In genomic region chr7:143510593-143511334, GRCm38 (mm10) we compare ENCODE assay signal across 28 mouse cellular contexts. TPM values are rescaled to one million over a fixed set of nuclear protein-coding genes. Genes with fewer than 3 reads are reported as not detected.
DNase-seq lines count a peak whose midpoint lies in the region; ATAC-seq and TF ChIP-seq lines count a peak whose summit lies in the region.
"Had no signal": no experiment of that assay in that cellular context is flagged by ENCODE, and none has a peak within 500 bp of the region (broad histone marks: within the 10 kb centered on the region; RNA-seq: fewer than 3 reads in every experiment).

No protein-coding gene starts in this region.

- H3K27me3 ChIP-seq in kidney, embryonic 14.5 days (ENCODE audit: control insufficient read depth, insufficient read depth, low read length): no peaks in the 10 kb centered on the region
- H3K27me3 ChIP-seq in CH12.LX (replicated peaks): peaks cover 2% of the 10 kb centered on the region
- H3K27me3 ChIP-seq: Patski had no signal

- H3K9me3 ChIP-seq in kidney, embryonic 14.5 days (ENCODE audit: control insufficient read depth, low read length): no peaks in the 10 kb centered on the region
- H3K9me3 ChIP-seq in CH12.LX (replicated peaks; ENCODE audit: low read length): no peaks in the 10 kb centered on the region
- H3K9me3 ChIP-seq: embryonic facial prominence, embryonic 13.5 days; forebrain, embryonic 10.5 days; heart, embryonic 10.5 days; hindbrain, embryonic 10.5 days; limb, embryonic 13.5 days; midbrain, embryonic 10.5 days; neural tube, embryonic 13.5 days had no signal

- TF ChIP-seq EP300 in CH12.LX (IDR thresholded peaks at IDR 0.05; ENCODE audit: low read length): no peak

- H3K4me1 ChIP-seq in kidney, embryonic 14.5 days (ENCODE audit: control insufficient read depth, insufficient read depth, low read length): no peaks in the 10 kb centered on the region
- H3K4me1 ChIP-seq in CH12.LX (ENCODE audit: control insufficient read depth in 1 of 2, insufficient read depth in 2 of 2): no peaks in the 10 kb centered on the region
- H3K4me1 ChIP-seq: embryonic facial prominence, embryonic 13.5 days; forebrain, embryonic 10.5 days; hindbrain, embryonic 10.5 days; limb, embryonic 13.5 days; midbrain, embryonic 10.5 days; neural tube, embryonic 13.5 days had no signal

- H3K4me3 ChIP-seq in kidney, embryonic 14.5 days (ENCODE audit: low read length): no peak overlapping the region
- H3K4me3 ChIP-seq in CH12.LX (replicated peaks in 1 of 3; ENCODE audit: low read depth in 2 of 3, low read length in 2 of 3, poor library complexity in 1 of 3): no peak overlapping the region
- H3K4me3 ChIP-seq: embryonic facial prominence, embryonic 13.5 days; forebrain, embryonic 10.5 days; heart, embryonic 10.5 days; hindbrain, embryonic 10.5 days; limb, embryonic 13.5 days; midbrain, embryonic 10.5 days; neural tube, embryonic 13.5 days had no signal

- peak; percentile 54 to 67 for DNase-seq in kidney, adult 8-10 months
- no peak for DNase-seq in CH12.LX (ENCODE audit: extremely low read depth)
- no peak for DNase-seq in thymus, postnatal 4 days
- DNase-seq in neural tube, embryonic 10.5 days (ENCODE audit: extremely low spot score, low spot score): no peak
- DNase-seq: adrenal gland, adult 8-10 months; cerebellum, adult 9-11 months; forebrain, postnatal 0 days; layer of hippocampus, postnatal 36 days; lung, adult 18-20 months; lung, postnatal 14 days; right cerebral cortex, postnatal 14 days; spleen, adult 18-20 months; thymus, postnatal 36 days had no signal

- no peaks in the 10 kb centered on the region for H3K79me2 ChIP-seq in CH12.LX (replicated peaks; ENCODE audit: control insufficient read depth, extremely low read depth, insufficient read depth, poor library complexity, severe bottlenecking)

- ATAC-seq in kidney, embryonic 14.5 days (ENCODE audit: low FRiP score, low TSS enrichment): no peak
- peak; percentile 31 for ATAC-seq in common myeloid progenitor, adult 5-6 weeks (replicated peaks; ENCODE audit: low read depth, poor library complexity, severe bottlenecking)
- peak; percentile 16; the same call in 1 of the 2 replicates for ATAC-seq in megakaryocyte, adult 5-6 weeks (ENCODE audit: poor library complexity, severe bottlenecking)
- ATAC-seq: forebrain, postnatal 0 days; Patski had no signal

- dilution Hi-C loops in CH12.LX (cut with MboI; ENCODE audit: extremely low pct_ligation_motif_present, extremely low pct_unique_long_range_greater_than_20kb, low sequenced_read_pairs): no loop called here

- in situ Hi-C loops in CH12.LX (cut with MboI; ENCODE audit: low pct_ligation_motif_present, low pct_unique_long_range_greater_than_20kb, low sequenced_read_pairs): no loop called here

- peak; percentile 1 for TF ChIP-seq RAD21 in CH12.LX (IDR thresholded peaks at IDR 0.05; ENCODE audit: low read depth, low read length)

- H3K36me3 ChIP-seq in kidney, embryonic 14.5 days (ENCODE audit: control insufficient read depth, insufficient read depth, low read length): peaks cover 28% of the 10 kb centered on the region
- H3K36me3 ChIP-seq in CH12.LX (replicated peaks in 1 of 2; ENCODE audit: control insufficient read depth in 1 of 2, insufficient read depth in 1 of 2, low read length in 1 of 2): peaks cover 25 to 39% of the 10 kb centered on the region in 2 experiments

- TF ChIP-seq CTCF in CH12.LX (conservative IDR thresholded peaks at IDR 0.05 in 1 of 2, IDR thresholded peaks at IDR 0.05 in 1 of 2; ENCODE audit: low read depth in 2 of 2, low read length in 2 of 2): no peak

- 94% methylated on average over 3 of the region's 3 CpGs for WGBS in kidney, embryonic 14.5 days

- H3K27ac ChIP-seq in kidney, embryonic 14.5 days (ENCODE audit: low read depth, low read length): no peak overlapping the region
- H3K27ac ChIP-seq in CH12.LX (ENCODE audit: insufficient read depth, low read depth): no peak overlapping the region
- H3K27ac ChIP-seq: embryonic facial prominence, embryonic 13.5 days; forebrain, embryonic 10.5 days; heart, embryonic 10.5 days; hindbrain, embryonic 10.5 days; limb, embryonic 13.5 days; midbrain, embryonic 10.5 days; neural tube, embryonic 13.5 days had no signal

- TF ChIP-seq POLR2A in CH12.LX (IDR thresholded peaks at IDR 0.05; ENCODE audit: low read depth, low read length): no peak

- no peak overlapping the region for H3K9ac ChIP-seq in kidney, embryonic 14.5 days (ENCODE audit: low read depth, low read length)
- no peak overlapping the region for H3K9ac ChIP-seq in CH12.LX (ENCODE audit: insufficient read depth, low read depth)
- H3K9ac ChIP-seq: embryonic facial prominence, embryonic 13.5 days; forebrain, postnatal 0 days; limb, embryonic 13.5 days; neural tube, embryonic 13.5 days had no signal

- no peak overlapping the region for H3K4me2 ChIP-seq in kidney, embryonic 14.5 days (replicated peaks; ENCODE audit: low read depth, low read length)
- H3K4me2 ChIP-seq in CH12.LX (ENCODE audit: insufficient read depth, low read depth, poor library complexity, severe bottlenecking): no peak overlapping the region
- H3K4me2 ChIP-seq: embryonic facial prominence, embryonic 13.5 days; limb, embryonic 13.5 days; neural tube, embryonic 13.5 days had no signal

TF ChIP-seq in CH12.LX, 34 proteins besides CTCF, POLR2A, EP300 and RAD21:
- no peak for TF ChIP-seq ZMIZ1 (IDR thresholded peaks at IDR 0.05; ENCODE audit: low read depth, low read length)
- no peak for TF ChIP-seq TCF12 (IDR thresholded peaks at IDR 0.05; ENCODE audit: low read depth, low read length)

RNA-seq across cellular contexts. Expression of gene Phlda2, which starts 7.8 kb away (rescaled TPM):
- 7.3 and 10.6 TPM in 2 replicates for polyA plus RNA-seq in kidney, embryonic 14.5 days (2014; fragmentation: Nextera tagmentation; extraction: Ambion mirVana)
- not detected in 2 replicates for total RNA-seq in CH12.LX (2012; rRNA removed)
- not detected in 2 replicates for total RNA-seq in CH12.LX (2014; rRNA removed)
- polyA plus RNA-seq in CH12.LX (2012; ENCODE audit: insufficient read length, low read depth): not detected in 2 replicates
- total RNA-seq in common myeloid progenitor, adult 5-6 weeks (2017): 2.6 and 3.2 TPM in 2 replicates
- not detected in 2 replicates for total RNA-seq in megakaryocyte, adult 5-6 weeks (2015)
- total RNA-seq in megakaryocyte, adult 5-6 weeks (2017): not detected in 2 replicates
- total RNA-seq: forebrain, postnatal 0 days; gastrocnemius, postnatal 4 days; layer of hippocampus, adult 18-20 months; layer of hippocampus, postnatal 36 days; left cerebral cortex, postnatal 14 days had no signal
- polyA plus RNA-seq: forebrain, postnatal 0 days; heart, postnatal 0 days; Patski had no signal

RNA-seq across cellular contexts. Expression of gene Slc22a18, which starts 37.2 kb away (rescaled TPM):
- 4.4 and 4.7 TPM in 2 replicates for polyA plus RNA-seq in kidney, embryonic 14.5 days (2014; fragmentation: Nextera tagmentation; extraction: Ambion mirVana)
- total RNA-seq in CH12.LX (2012; rRNA removed): 0.21 and 0.76 TPM in 2 replicates
- 0.48 and 0.72 TPM in 2 replicates for total RNA-seq in CH12.LX (2014; rRNA removed)
- 1.7 and 2.0 TPM in 2 replicates for polyA plus RNA-seq in CH12.LX (2012; ENCODE audit: insufficient read length, low read depth)
- total RNA-seq in common myeloid progenitor, adult 5-6 weeks (2017): 2.6 TPM in 1 of 2 replicates, not detected in the other
- total RNA-seq in megakaryocyte, adult 5-6 weeks (2015): 1.2 and 1.3 TPM in 2 replicates
- total RNA-seq in megakaryocyte, adult 5-6 weeks (2017): 0.94 and 1.7 TPM in 2 replicates

RNA-seq across cellular contexts. Expression of gene Nap1l4, which starts 38.1 kb away (rescaled TPM):
- 138 and 158 TPM in 2 replicates for polyA plus RNA-seq in kidney, embryonic 14.5 days (2014; fragmentation: Nextera tagmentation; extraction: Ambion mirVana)
- 121 and 139 TPM in 2 replicates for total RNA-seq in CH12.LX (2012; rRNA removed)
- 168 and 175 TPM in 2 replicates for total RNA-seq in CH12.LX (2014; rRNA removed)
- polyA plus RNA-seq in CH12.LX (2012; ENCODE audit: insufficient read length, low read depth): 154 and 209 TPM in 2 replicates
- 151 and 177 TPM in 2 replicates for total RNA-seq in common myeloid progenitor, adult 5-6 weeks (2017)
- 52.4 and 55.3 TPM in 2 replicates for total RNA-seq in megakaryocyte, adult 5-6 weeks (2015)
- 105 and 107 TPM in 2 replicates for total RNA-seq in megakaryocyte, adult 5-6 weeks (2017)

RNA-seq across cellular contexts. Expression of gene Cdkn1c, which starts 49.9 kb away (rescaled TPM):
- polyA plus RNA-seq in kidney, embryonic 14.5 days (2014; fragmentation: Nextera tagmentation; extraction: Ambion mirVana): 1,196 and 1,506 TPM in 2 replicates
- total RNA-seq in CH12.LX (2012; rRNA removed) (not detected in 2 replicates), CH12.LX (2014; rRNA removed) (not detected in 2 replicates)
- not detected in 2 replicates for polyA plus RNA-seq in CH12.LX (2012; ENCODE audit: insufficient read length, low read depth)
- total RNA-seq in common myeloid progenitor, adult 5-6 weeks (2017): 1.6 and 2.6 TPM in 2 replicates
- total RNA-seq in megakaryocyte, adult 5-6 weeks (2015): 1.3 and 2.3 TPM in 2 replicates
- 0.41 and 0.95 TPM in 2 replicates for total RNA-seq in megakaryocyte, adult 5-6 weeks (2017)

Comparison
In these comparisons a context has a peak if more than half of its experiments do, and no peak if none do; other contexts are left out.
1. DNase-seq: peak in kidney, adult 8-10 months (2 of 2); none in CH12.LX (single experiment), thymus, postnatal 4 days (single experiment) and neural tube, embryonic 10.5 days (single experiment).